Mouse (Mus musculus) MEL (cell line): ENCODE measurements around the gene Tldc1. TPM values are rescaled to one million over a fixed set of nuclear protein-coding genes. Genes with fewer than 3 reads are reported as not detected.

ENCODE experiments used
- DNase-seq: peaks from one replicate; pipeline ENCODE4 v3.0.0; 2011; ENCODE audit warnings: low read depth, low spot score
- H3K27ac ChIP-seq: 2 replicates; pipeline ENCODE4 v1.5.1; 2012; ENCODE audit warnings: low read depth, mild to moderate bottlenecking, control low read depth, low read length, moderate library complexity; ENCODE audit not compliant: control insufficient read depth
- H3K27me3 ChIP-seq, 2 experiments: fragments of 150-350 bp in 1 of 2; sonication (generic) in 1 of 2; 2 replicates each; pipeline ENCODE4 v1.6.1; 2012; ENCODE audit warnings: low read length in 2 of 2, mild to moderate bottlenecking in 2 of 2, improper control_type of control experiment in 1 of 2, moderate library complexity in 1 of 2; ENCODE audit not compliant: insufficient read depth in 2 of 2, control insufficient read depth in 1 of 2
- H3K36me3 ChIP-seq, 2 experiments: 2 replicates each; pipeline ENCODE4 v1.6.1; 2012 to 2014; ENCODE audit warnings: low read length in 2 of 2, improper control_type of control experiment in 1 of 2, inconsistent platforms in 1 of 2, mild to moderate bottlenecking in 1 of 2; ENCODE audit not compliant: insufficient read depth in 2 of 2, control insufficient read depth in 1 of 2
- H3K4me1 ChIP-seq, 2 experiments: fragments of 150-350 bp in 1 of 2; sonication (generic) in 1 of 2; 2 replicates each; pipeline ENCODE4 v1.6.1; 2012; ENCODE audit warnings: low read length in 2 of 2, improper control_type of control experiment in 1 of 2, mild to moderate bottlenecking in 1 of 2; ENCODE audit not compliant: insufficient read depth in 2 of 2, control insufficient read depth in 1 of 2
- H3K4me3 ChIP-seq, 2 experiments: fragments of 150-350 bp in 1 of 2; sonication (generic) in 1 of 2; 2 replicates each; pipeline ENCODE4 v1.5.1; 2012; ENCODE audit warnings: low read depth in 2 of 2, low read length in 2 of 2, mild to moderate bottlenecking in 2 of 2, moderate library complexity in 2 of 2, control low read depth in 1 of 2, improper control_type of control experiment in 1 of 2; ENCODE audit not compliant: control insufficient read depth in 1 of 2, insufficient read depth in 1 of 2
- H3K79me2 ChIP-seq: 2 replicates; pipeline ENCODE4 v1.6.1; 2012; ENCODE audit warnings: mild to moderate bottlenecking, low read length, moderate library complexity; ENCODE audit not compliant: control insufficient read depth, poor library complexity, insufficient read depth
- H3K9ac ChIP-seq: 2 replicates; pipeline ENCODE4 v1.6.1; 2012; ENCODE audit warnings: low read depth, mild to moderate bottlenecking, control low read depth, low read length, moderate library complexity; ENCODE audit not compliant: control insufficient read depth, poor library complexity, severe bottlenecking
- H3K9me3 ChIP-seq: fragments of 150-350 bp; sonication (generic); replicated peaks from 2 replicates; pipeline ENCODE4 v1.6.1; 2012; ENCODE audit warnings: mild to moderate bottlenecking, low read length, improper control_type of control experiment, moderate library complexity; ENCODE audit not compliant: insufficient read depth
- BHLHE40 ChIP-seq: IDR thresholded peaks from 2 replicates; pipeline ENCODE4 v1.6.1; 2012; ENCODE audit warnings: low read depth, mild to moderate bottlenecking, inconsistent platforms, low read length, improper control_type of control experiment, borderline replicate concordance
- CHD1 ChIP-seq: IDR thresholded peaks from 2 replicates; pipeline ENCODE4 v1.6.1; 2012; ENCODE audit warnings: low read depth, mild to moderate bottlenecking, inconsistent platforms, low read length, improper control_type of control experiment
- CTCF ChIP-seq, 3 experiments: IDR thresholded peaks in 2 of 3; conservative IDR thresholded peaks in 1 of 3; 2 replicates each; pipeline ENCODE4 v1.5.1; 2011 to 2012; ENCODE audit warnings: low read length in 3 of 3, low read depth in 2 of 3, mild to moderate bottlenecking in 2 of 3, improper control_type of control experiment in 1 of 3, inconsistent platforms in 1 of 3, mixed read lengths in 1 of 3, moderate library complexity in 1 of 3; ENCODE audit not compliant: control insufficient read depth in 1 of 3, insufficient read depth in 1 of 3, poor library complexity in 1 of 3, severe bottlenecking in 1 of 3
- E2F4 ChIP-seq: IDR thresholded peaks from 2 replicates; pipeline ENCODE4 v1.6.1; 2011; ENCODE audit warnings: low read depth, low read length, improper control_type of control experiment, borderline replicate concordance
- ELF1 ChIP-seq: IDR thresholded peaks from 2 replicates; pipeline ENCODE4 v1.6.1; 2014; ENCODE audit warnings: low read depth, mild to moderate bottlenecking, inconsistent platforms, low read length, improper control_type of control experiment, moderate library complexity
- EP300 ChIP-seq, 2 experiments: IDR thresholded peaks; 2 replicates each; pipeline ENCODE4 v1.6.1; 2011; ENCODE audit warnings: improper control_type of control experiment in 2 of 2, low read length in 2 of 2, low read depth in 1 of 2, mild to moderate bottlenecking in 1 of 2
- ETS1 ChIP-seq: IDR thresholded peaks from 2 replicates; pipeline ENCODE4 v1.6.1; 2012; ENCODE audit warnings: low read depth, mild to moderate bottlenecking, inconsistent platforms, low read length, improper control_type of control experiment, moderate library complexity
- GABPA ChIP-seq: IDR thresholded peaks from 2 replicates; pipeline ENCODE4 v1.6.1; 2012; ENCODE audit warnings: low read depth, mild to moderate bottlenecking, inconsistent platforms, low read length, improper control_type of control experiment, moderate library complexity
- GATA1 ChIP-seq: IDR thresholded peaks from 2 replicates; pipeline ENCODE4 v1.6.1; 2011; ENCODE audit warnings: low read depth, low read length, improper control_type of control experiment
- JUND ChIP-seq: IDR thresholded peaks from 2 replicates; pipeline ENCODE4 v1.6.1; 2011; ENCODE audit warnings: low read depth, mild to moderate bottlenecking, improper control_type of control experiment, low read length
- KAT2A ChIP-seq: conservative IDR thresholded peaks from 2 replicates; pipeline ENCODE4 v1.6.1; 2012; ENCODE audit warnings: low read depth, low read length, improper control_type of control experiment, inconsistent platforms
- MAX ChIP-seq: IDR thresholded peaks from 2 replicates; pipeline ENCODE4 v1.6.1; 2011; ENCODE audit warnings: low read length, improper control_type of control experiment
- MXI1 ChIP-seq: IDR thresholded peaks from 2 replicates; pipeline ENCODE4 v1.6.1; 2011; ENCODE audit warnings: mild to moderate bottlenecking, low read depth, low read length, improper control_type of control experiment
- MYB ChIP-seq: IDR thresholded peaks from 2 replicates; pipeline ENCODE4 v1.6.1; 2011; ENCODE audit warnings: mild to moderate bottlenecking, low read depth, low read length, improper control_type of control experiment
- MYC ChIP-seq: IDR thresholded peaks from 2 replicates; pipeline ENCODE4 v1.6.1; 2011; ENCODE audit warnings: low read depth, mild to moderate bottlenecking, low read length, improper control_type of control experiment, moderate library complexity
- NELFE ChIP-seq: IDR thresholded peaks from 2 replicates; pipeline ENCODE4 v1.6.1; 2011; ENCODE audit warnings: low read depth, low read length, improper control_type of control experiment
- NRF1 ChIP-seq: IDR thresholded peaks from 2 replicates; pipeline ENCODE4 v1.6.1; 2014; ENCODE audit warnings: low read depth, mild to moderate bottlenecking, inconsistent platforms, low read length, improper control_type of control experiment, moderate library complexity; ENCODE audit not compliant: poor library complexity, insufficient read depth, severe bottlenecking
- POLR2A ChIP-seq, 2 experiments: IDR thresholded peaks; 2 replicates each; pipeline ENCODE4 v1.6.1; 2011 to 2012; ENCODE audit warnings: low read length in 2 of 2, mild to moderate bottlenecking in 2 of 2, control low read depth in 1 of 2, improper control_type of control experiment in 1 of 2, low read depth in 1 of 2, moderate library complexity in 1 of 2; ENCODE audit not compliant: control insufficient read depth in 1 of 2, insufficient read depth in 1 of 2, poor library complexity in 1 of 2
- POLR2AphosphoS2 ChIP-seq: IDR thresholded peaks from 2 replicates; pipeline ENCODE4 v1.6.1; 2011; ENCODE audit warnings: low read length, improper control_type of control experiment
- POLR2AphosphoS5 ChIP-seq: IDR thresholded peaks from 2 replicates; pipeline ENCODE4 v1.6.1; 2012; ENCODE audit warnings: low read depth, borderline replicate concordance, mild to moderate bottlenecking, inconsistent platforms, low read length, moderate library complexity, mixed read lengths
- RAD21 ChIP-seq: IDR thresholded peaks from 2 replicates; pipeline ENCODE4 v1.6.1; 2011; ENCODE audit warnings: mild to moderate bottlenecking, low read depth, low read length, improper control_type of control experiment
- RCOR1 ChIP-seq: IDR thresholded peaks from 2 replicates; pipeline ENCODE4 v1.6.1; 2012; ENCODE audit warnings: low read depth, mild to moderate bottlenecking, inconsistent platforms, low read length, improper control_type of control experiment
- SIN3A ChIP-seq: IDR thresholded peaks from 2 replicates; pipeline ENCODE4 v1.6.1; 2012; ENCODE audit warnings: low read length, improper control_type of control experiment, inconsistent platforms
- SMC3 ChIP-seq: IDR thresholded peaks from 2 replicates; pipeline ENCODE4 v1.6.1; 2011; ENCODE audit warnings: low read depth, low read length, improper control_type of control experiment
- TBP ChIP-seq: IDR thresholded peaks from 2 replicates; pipeline ENCODE4 v1.8.0; 2011; ENCODE audit warnings: low read depth, low read length, improper control_type of control experiment
- TCF12 ChIP-seq: IDR thresholded peaks from 2 replicates; pipeline ENCODE4 v1.6.1; 2014; ENCODE audit warnings: low read depth, mild to moderate bottlenecking, inconsistent platforms, low read length, improper control_type of control experiment, moderate library complexity
- UBTF ChIP-seq: IDR thresholded peaks from 2 replicates; pipeline ENCODE4 v1.6.1; 2012; ENCODE audit warnings: low read depth, mild to moderate bottlenecking, inconsistent platforms, low read length, improper control_type of control experiment, moderate library complexity, borderline replicate concordance; ENCODE audit not compliant: insufficient read depth
- ZMIZ1 ChIP-seq: IDR thresholded peaks from 2 replicates; pipeline ENCODE4 v1.6.1; 2012; ENCODE audit warnings: low read depth, mild to moderate bottlenecking, inconsistent platforms, low read length, improper control_type of control experiment, moderate library complexity
- polyA plus RNA-seq, 2 experiments: library from polyadenylated mRNA; stranded (reverse) in 1 of 2; unstranded in 1 of 2; fragments of >175 nt in 1 of 2; fragments of >200 nt in 1 of 2; gene quantifications; 2 replicates each; pipeline versions ENCODE4 v1.2.1 to v1.2.4; 2012; ENCODE audit warnings: low replicate concordance in 2 of 2, low read depth in 1 of 2; ENCODE audit not compliant: insufficient read length in 2 of 2, insufficient read depth in 1 of 2, missing spikeins in 1 of 2
- total RNA-seq: library from RNA; depleted of rRNA; stranded (reverse); fragments of 300-350 nt; gene quantifications from 2 replicates; pipeline ENCODE4 v1.2.3, GENCODE M21; 2012

The Tldc1 gene
- total and polyA plus RNA-seq, 3 experiments, result 16.1 to 16.4 TPM; not detected in 1

DNA sequence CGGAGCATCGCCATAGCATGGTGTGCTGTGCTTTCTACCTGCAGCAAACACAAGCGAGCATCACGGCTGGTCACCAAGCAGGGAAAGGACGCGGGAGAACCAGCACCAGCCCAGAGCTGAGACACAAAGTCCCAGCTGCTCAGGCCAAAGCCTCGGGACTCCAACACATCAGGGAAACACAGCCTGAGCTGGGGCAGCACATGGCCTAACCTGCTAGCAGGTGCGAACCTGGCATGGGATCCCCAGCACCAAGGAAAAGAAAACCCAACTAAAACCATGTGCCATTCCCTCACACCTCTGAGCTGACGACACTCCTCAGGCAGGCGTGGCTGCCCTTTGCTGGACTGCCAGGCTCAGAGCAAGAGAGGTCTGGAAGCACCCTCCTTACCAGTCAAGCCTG is 12.9 kb downstream of the Tldc1 start:
- peaks cover 0 to 12% of the 10 kb centered on the region in 2 experiments; a peak in 2 of 4 replicates for H3K36me3 ChIP-seq

DNA sequence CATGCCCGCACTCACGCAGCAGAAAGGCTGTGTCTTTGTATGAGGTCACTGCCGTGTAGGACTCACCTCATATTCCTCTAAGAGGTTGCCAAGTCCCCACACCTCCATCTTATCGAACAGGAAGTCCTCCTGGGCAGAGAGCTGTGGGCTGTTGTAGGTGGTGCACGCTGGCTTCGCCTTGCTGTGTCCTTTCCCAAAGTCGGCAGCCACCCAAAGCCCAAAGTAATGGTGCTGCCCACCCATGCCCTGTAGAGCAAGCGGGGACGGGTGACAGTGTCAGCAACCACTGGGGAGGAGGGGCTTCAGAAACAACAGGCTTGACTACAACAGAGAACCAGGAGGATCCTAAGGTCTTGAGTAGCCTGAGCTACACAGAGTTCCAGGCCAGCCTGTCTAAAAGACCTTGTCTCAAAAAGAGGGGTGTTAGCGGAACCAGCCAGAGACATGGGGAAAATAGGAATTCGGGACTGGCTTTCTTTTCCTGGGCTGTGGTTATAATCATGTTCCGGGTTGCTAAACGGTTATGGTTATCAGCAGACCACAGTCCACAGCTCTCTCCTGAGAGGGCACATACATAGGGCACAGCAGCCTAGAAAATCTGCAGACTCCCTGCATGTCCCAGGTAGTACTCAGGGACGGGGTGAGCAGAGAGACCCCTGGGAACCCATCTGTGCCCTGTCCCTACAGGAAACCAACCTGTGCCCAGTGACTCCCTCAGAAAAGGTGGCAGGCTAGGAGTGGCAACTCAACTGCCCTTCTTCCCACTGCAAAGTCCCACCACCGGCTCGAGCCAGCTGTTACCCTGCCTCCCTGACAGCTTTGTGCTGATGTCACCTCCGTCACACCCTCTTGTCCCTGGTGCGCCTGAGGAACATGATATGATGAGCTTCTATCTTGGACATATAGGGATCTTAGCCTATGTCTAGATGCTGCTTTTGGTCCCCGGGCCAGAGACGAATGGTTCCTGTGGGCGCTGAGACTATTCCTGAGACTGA is 15.7 kb downstream of the Tldc1 start:
- no peaks in the 10 kb centered on the region for H3K9me3 ChIP-seq
- H3K27ac ChIP-seq, result peak overlapping the region; percentile 73
- H3K79me2 ChIP-seq, result no peaks in the 10 kb centered on the region; the same call in 1 of the 2 replicates
- H3K4me3 ChIP-seq, result peak overlapping the region; percentile 9 to 10; a peak in 3 of 4 replicates
- peaks cover 0 to 14% of the 10 kb centered on the region in 2 experiments; a peak in 2 of 4 replicates for H3K36me3 ChIP-seq
- no peaks in the 10 kb centered on the region for H3K27me3 ChIP-seq
- peaks cover 14 to 43% of the 10 kb centered on the region in 2 experiments for H3K4me1 ChIP-seq
- DNase-seq, result peak; percentile 67
- peak overlapping the region; percentile 36 for H3K9ac ChIP-seq
- TF ChIP-seq MYC (no peak), ETS1 (peak; percentile 81), CHD1 (0 out of 2 replicates have a peak, but pooled peaks have one; percentile 22), SIN3A (peak; percentile 53; the same call in 1 of the 2 replicates), POLR2A (IDR thresholded peaks at IDR 0.05; ENCODE audit: control insufficient read depth in 1 of 2, insufficient read depth in 1 of 2, low read depth in 1 of 2, low read length in 2 of 2, poor library complexity in 1 of 2) (no peak; a peak in 1 of 4 replicates), POLR2AphosphoS2 (no peak), POLR2AphosphoS5 (no peak), NRF1 (no peak), E2F4 (no peak), UBTF (no peak), RCOR1 (peak; percentile 62), TBP (no peak), BHLHE40 (no peak), GATA1 (peak; percentile 54), GABPA (no peak), SMC3 (no peak), MXI1 (no peak; the same call in 1 of the 2 replicates), JUND (no peak), ZMIZ1 (no peak), CTCF (IDR thresholded peaks at IDR 0.05 in 2 of 3, conservative IDR thresholded peaks at IDR 0.05 in 1 of 3; ENCODE audit: control insufficient read depth in 1 of 3, insufficient read depth in 1 of 3, low read depth in 2 of 3, low read length in 3 of 3, poor library complexity in 1 of 3, severe bottlenecking in 1 of 3) (no peak), MYB (peak; percentile 70), EP300 (IDR thresholded peaks at IDR 0.05; ENCODE audit: low read depth in 1 of 2, low read length in 2 of 2) (peak; percentile 70 to 90), ELF1 (peak; percentile 39; the same call in 1 of the 2 replicates), MAX (no peak; the same call in 1 of the 2 replicates), KAT2A (no peak), RAD21 (no peak), NELFE (peak; percentile 12; the same call in 1 of the 2 replicates), TCF12 (peak; percentile 53)

More for the DNA sequence above, 12.9 kb downstream of the Tldc1 start:
- H3K79me2 ChIP-seq, result no peaks in the 10 kb centered on the region; the same call in 1 of the 2 replicates
- no peaks in the 10 kb centered on the region for H3K27me3 ChIP-seq
- peak overlapping the region; percentile 66 for H3K27ac ChIP-seq
- H3K9ac ChIP-seq, result peak overlapping the region; percentile 70
- no peak for DNase-seq
- peak overlapping the region in 1 of 2 experiments; percentile 41; a peak in 1 of 4 replicates for H3K4me3 ChIP-seq
- peaks cover 14 to 41% of the 10 kb centered on the region in 2 experiments for H3K4me1 ChIP-seq
- no peaks in the 10 kb centered on the region for H3K9me3 ChIP-seq
- TF ChIP-seq MAX, result peak; percentile 55; the same call in 1 of the 2 replicates
- TF ChIP-seq SMC3, result no peak
- TF ChIP-seq, all 39 proteins: peak for 1
